Mouse (Mus musculus) fat pad, adult 2 months (tissue): ENCODE data around the gene Fam172a.

Experiments
- DNase-seq: peaks from one replicate; pipeline ENCODE4 v3.0.0-alpha.2; 2011; ENCODE audit warnings: low read depth, low spot score; ENCODE audit errors: extremely low read depth

Fam172a gene

DNA sequence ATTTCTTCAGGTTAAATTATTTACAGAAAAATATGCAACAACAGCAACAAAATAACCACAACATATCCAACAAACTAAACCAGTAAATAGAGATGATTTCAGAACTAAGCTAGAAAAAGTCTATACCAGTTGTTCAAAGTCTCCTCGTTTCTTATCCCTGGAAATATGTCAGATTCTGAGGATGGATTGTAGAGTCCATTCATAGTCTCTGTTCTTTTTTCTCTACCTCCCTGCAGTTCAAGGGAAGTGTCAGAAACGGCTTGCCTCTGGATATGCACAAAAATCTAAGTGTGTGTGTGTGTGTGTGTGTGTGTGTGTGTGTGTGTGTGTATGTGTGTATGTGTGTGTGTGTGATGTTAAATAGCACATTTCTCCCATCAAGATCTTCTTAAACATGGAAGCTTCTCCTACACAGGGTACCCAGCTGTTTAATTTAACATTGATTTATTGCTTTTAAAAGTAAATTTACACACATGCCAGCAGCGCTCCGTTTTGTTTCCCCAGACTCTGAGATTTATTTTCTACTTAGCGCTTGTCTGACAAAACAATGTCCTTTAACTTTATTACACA lies 475.6 kb downstream of the Fam172a start:
- no peak for DNase-seq

GRCm38 (mm10) chr13:78178021-78178420 lies 476.2 kb downstream of the Fam172a start:
- DNase-seq, result no peak

DNA sequence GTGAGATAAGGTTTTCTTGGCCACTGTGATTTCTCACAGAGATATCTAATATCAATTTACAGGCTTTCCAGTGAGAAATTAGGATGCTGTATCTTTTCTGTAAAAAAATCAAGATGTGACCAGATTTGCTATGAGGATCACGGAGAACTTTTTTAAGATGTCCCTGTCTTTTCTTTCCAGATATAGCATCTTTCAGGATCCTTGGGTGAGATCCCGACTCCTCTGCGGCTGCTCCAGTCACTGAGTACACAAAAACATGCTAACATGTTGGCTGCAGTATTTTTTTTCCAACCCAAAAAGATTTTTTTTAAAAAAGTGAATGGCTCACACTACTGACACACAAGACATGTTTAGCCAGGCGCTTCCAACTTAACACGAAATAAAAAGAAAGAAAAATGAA lies 476.9 kb downstream of the Fam172a start:
- DNase-seq, result no peak

DNA sequence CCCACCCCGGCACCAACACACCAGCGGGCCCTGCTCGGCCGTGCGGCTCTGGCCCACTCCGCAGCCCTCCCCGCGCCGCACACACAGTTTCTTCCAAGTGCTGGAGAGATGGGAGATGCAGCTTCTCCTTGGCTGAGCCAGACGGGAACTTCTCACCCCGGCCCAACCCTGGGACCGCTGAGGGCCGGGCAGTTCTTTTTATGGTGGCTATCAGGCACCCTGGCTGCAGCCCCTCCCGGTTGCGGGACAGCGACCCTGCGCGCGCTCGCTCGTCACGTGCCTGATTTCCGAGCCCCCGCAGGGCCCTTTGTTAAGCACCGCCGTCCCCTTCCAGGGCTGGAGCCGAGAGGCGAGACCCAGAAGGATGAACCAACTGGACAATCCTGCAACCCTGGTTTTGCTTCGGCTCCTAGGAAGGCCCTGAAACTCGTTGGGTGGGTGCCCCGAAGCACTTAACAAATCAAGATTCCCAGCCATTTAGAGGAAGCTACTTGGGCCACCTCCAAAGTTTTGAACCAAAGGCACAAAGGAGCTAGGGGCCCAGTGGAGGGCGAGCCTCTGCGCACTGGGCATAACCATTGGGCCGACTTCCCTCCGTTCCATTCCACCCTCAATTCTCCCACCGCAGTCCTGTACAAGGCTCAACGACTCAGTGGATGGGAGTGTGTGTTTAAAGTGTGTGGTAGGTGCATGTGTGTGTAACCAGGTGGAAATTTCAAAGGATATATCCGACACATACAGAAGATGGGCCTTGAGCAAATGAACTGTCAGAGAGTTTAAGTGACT lies 477.7 kb downstream of the Fam172a start:
- DNase-seq, result no peak

GRCm38 (mm10) chr13:78180261-78180660 lies 478.4 kb downstream of the Fam172a start:
- no peak for DNase-seq

DNA sequence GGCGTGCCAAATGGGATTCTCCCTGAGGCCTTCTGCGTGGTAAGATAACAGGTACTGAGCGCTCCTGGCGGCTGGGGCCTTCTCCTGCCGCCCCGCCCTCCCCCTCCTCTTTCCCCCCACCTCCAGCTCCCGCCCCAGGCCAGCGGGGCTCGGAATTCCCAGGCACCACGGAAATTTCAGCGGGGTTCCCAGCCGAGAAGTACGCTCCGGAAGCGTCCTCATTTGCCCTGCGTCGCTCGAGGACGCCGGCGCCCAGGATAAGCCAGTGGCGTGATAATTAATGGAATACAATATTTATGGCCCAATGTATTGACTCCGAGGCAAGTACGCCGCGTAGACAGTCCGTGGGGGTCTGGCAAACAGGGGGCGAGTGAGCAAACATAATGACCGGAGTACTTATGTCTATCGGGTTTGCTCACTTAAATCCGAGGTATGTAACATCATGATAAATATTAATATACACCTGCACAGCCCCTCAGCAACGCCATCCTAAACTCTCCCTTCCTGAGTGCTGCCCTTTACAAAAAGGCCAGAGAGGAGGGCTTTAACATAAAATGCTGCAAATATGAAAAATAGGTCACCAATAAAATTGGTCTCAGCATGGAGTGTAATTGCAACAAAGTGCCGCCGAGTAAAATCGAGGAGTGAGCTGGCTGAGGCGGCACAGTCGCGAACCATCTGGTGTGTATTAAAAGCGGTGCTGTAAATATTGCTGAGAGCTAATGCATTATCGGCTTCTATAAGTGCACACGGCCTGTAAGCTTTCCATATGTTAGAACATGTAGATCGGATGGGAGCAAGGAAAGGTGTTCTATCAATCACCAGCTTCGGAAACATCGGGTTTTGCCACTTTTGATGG lies 479.5 kb downstream of the Fam172a start:
- DNase-seq, result no peak

GRCm38 (mm10) chr13:78181930-78182558 lies 480.2 kb downstream of the Fam172a start:
- no peak for DNase-seq

DNA sequence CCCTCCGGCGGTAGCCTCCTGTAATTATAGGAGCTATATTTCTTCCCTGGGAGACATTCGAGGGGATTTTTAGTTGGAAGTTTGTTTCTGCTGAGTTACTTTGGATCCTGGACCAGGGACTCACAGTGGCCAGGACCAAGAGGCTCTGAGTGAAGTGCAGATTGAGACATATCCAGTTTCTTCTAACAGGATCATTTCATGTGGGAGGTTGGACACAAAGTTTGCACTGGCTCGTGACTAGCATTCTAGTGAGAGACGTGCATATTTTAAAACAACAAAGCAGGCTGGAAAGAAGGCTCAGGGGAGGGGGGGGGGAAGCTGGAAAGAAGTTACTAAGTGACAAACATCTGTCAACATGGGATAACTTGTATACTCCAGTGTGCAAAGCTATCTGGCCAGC lies 481.2 kb downstream of the Fam172a start:
- no peak for DNase-seq

GRCm38 (mm10) chr13:78183986-78184385 lies 482.2 kb downstream of the Fam172a start:
- no peak for DNase-seq

DNA sequence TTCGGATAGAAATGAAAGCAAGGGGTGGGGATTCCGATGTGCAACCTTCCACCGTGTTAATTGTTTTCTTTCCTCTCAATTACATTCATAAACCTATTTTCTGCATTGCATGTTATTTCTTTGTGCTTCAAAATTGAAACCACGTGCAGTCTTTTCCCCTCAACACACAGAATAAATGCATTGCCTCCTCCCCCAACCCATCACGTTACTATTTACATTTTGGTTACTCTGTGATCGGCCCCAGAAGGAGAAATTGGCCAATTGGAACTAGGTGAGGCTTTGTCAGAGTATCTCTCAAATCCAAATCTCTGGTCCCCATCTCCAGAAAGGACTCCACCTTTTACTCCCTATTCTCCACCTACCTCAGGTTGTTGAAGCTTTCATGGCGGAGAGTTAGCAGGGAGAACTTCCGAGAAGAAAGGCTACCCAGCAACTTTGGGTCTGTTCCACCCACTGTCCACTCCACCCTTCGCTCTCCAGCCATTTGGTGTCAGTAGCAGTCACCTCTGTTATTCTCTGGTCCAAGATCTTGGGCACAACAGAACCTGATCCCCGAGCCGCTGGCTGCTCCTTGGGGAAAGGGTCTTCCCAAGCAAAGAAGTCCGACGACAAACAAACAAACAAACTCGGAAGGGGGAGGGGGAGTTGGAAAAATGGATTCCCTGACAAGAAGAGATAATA lies 483.1 kb downstream of the Fam172a start:
- no peak for DNase-seq

- no peak for DNase-seq
Measured at GRCm38 (mm10) chr13:78186340-78186946, 484.6 kb downstream of the Fam172a start.

- DNase-seq, result no peak
Measured at GRCm38 (mm10) chr13:78187833-78188232, 486.0 kb downstream of the Fam172a start.

GRCm38 (mm10) chr13:78189586-78189985 lies 487.8 kb downstream of the Fam172a start:
- DNase-seq, result no peak

GRCm38 (mm10) chr13:78193211-78193610 lies 491.4 kb downstream of the Fam172a start:
- no peak for DNase-seq

GRCm38 (mm10) chr13:78194135-78194849 lies 492.5 kb downstream of the Fam172a start:
- DNase-seq, result no peak

- no peak for DNase-seq
Measured at GRCm38 (mm10) chr13:78194850-78195600, 493.2 kb downstream of the Fam172a start.

GRCm38 (mm10) chr13:78195601-78196115 lies 493.8 kb downstream of the Fam172a start:
- DNase-seq, result no peak

DNA sequence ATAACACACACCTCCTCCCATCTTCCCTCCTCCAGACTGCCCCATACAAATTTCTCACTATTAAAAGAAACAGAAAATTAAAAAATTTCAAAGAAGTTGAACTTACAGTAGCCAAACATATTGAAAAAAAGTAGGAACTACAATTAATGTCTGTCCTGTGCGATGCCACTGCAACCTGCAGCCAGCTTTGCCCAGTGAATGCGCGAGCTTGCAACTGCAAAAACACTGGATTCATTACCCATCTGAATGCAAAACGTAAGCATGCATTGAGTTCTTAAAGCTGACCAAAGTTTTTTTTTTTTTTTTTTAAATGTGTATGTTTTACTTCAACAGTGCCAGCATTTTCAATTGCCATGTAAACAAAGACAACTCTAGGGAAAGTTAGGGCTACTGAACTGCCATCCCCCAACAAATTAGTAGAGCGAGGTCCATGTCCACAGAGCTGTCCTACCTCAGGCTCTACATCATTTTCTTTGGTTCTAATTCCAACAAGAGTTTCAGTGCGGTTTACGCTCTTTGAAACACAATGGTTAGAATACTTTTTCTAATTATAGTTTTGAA lies 494.5 kb downstream of the Fam172a start:
- DNase-seq, result no peak
